9 mouse cellular contexts compared by ENCODE assay signal in the genomic region with DNA sequence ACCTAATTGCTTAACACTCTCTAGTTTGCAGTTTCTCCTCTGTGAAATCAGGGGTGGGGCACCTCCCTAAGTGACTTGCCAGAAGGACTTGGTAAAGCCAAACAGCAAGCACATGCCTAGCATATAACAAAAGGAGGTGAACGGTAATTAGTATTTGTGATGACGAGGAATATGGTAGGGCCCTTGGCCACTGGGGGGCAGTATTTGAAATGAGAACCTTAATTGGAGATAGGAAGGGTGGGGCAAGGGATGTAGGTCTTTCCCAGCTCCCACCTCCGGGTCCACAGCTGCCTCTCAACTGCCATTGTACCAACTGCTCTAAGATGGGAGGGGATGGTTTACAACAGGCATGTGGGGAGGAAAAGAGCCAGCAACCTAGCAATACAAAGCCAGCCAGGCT. TPM values are rescaled to one million over a fixed set of nuclear protein-coding genes. Genes with fewer than 3 reads are reported as not detected.
DNase-seq lines count a peak whose midpoint lies in the region; ATAC-seq and TF ChIP-seq lines count a peak whose summit lies in the region.
"Had no signal": no experiment of that assay in that cellular context is flagged by ENCODE, and none has a peak within 500 bp of the region (broad histone marks: within the 10 kb centered on the region; RNA-seq: fewer than 3 reads in every experiment).

No protein-coding gene starts in this region.

- H3K36me3 ChIP-seq in forebrain, embryonic 11.5 days (ENCODE audit: control insufficient read depth, insufficient read depth, low read length), result no peaks in the 10 kb centered on the region
- H3K36me3 ChIP-seq in forebrain, embryonic 13.5 days (ENCODE audit: poor library complexity, severe bottlenecking), result no peaks in the 10 kb centered on the region
- no peaks in the 10 kb centered on the region for H3K36me3 ChIP-seq in liver, postnatal 0 days (replicated peaks; ENCODE audit: insufficient read depth, low read length)
- H3K36me3 ChIP-seq: G1E had no signal

- H3K27ac ChIP-seq in forebrain, embryonic 11.5 days (ENCODE audit: low read depth, low read length), result no peak overlapping the region
- H3K27ac ChIP-seq in forebrain, embryonic 13.5 days, result no peak overlapping the region
- no peak overlapping the region for H3K27ac ChIP-seq in liver, postnatal 0 days (ENCODE audit: low read depth)

- WGBS in forebrain, embryonic 11.5 days, result 26% methylated on average over 3 of the region's 3 CpGs
- 6% methylated on average over 3 of the region's 3 CpGs for WGBS in forebrain, embryonic 13.5 days
- 23% methylated on average over 3 of the region's 3 CpGs for WGBS in liver, postnatal 0 days (ENCODE audit: insufficient replicate concordance)

- no peak overlapping the region for H3K4me2 ChIP-seq in forebrain, embryonic 11.5 days (ENCODE audit: low read depth, low read length, severe bottlenecking)
- H3K4me2 ChIP-seq in forebrain, embryonic 13.5 days, result no peak overlapping the region
- H3K4me2 ChIP-seq in liver, postnatal 0 days (ENCODE audit: low read depth, low read length), result no peak overlapping the region

- ATAC-seq in forebrain, embryonic 11.5 days (replicated peaks; ENCODE audit: low FRiP score), result peak; percentile 44; the same call in 1 of the 2 replicates
- no peak; the same call in 1 of the 2 replicates for ATAC-seq in forebrain, embryonic 13.5 days
- no peak for ATAC-seq in liver, postnatal 0 days

- TF ChIP-seq EP300 in liver, postnatal 0 days (IDR thresholded peaks at IDR 0.05; ENCODE audit: low read depth), result no peak

- no peak overlapping the region for H3K9ac ChIP-seq in forebrain, embryonic 11.5 days (ENCODE audit: low read length)
- no peak overlapping the region for H3K9ac ChIP-seq in forebrain, embryonic 13.5 days
- no peak overlapping the region for H3K9ac ChIP-seq in liver, postnatal 0 days (replicated peaks)

- TF ChIP-seq CTCF in liver, postnatal 0 days (IDR thresholded peaks at IDR 0.05; ENCODE audit: low read depth), result peak; percentile 59

- H3K4me3 ChIP-seq in forebrain, embryonic 11.5 days (ENCODE audit: low read depth, low read length), result no peak overlapping the region
- H3K4me3 ChIP-seq in forebrain, embryonic 13.5 days, result no peak overlapping the region
- no peak overlapping the region for H3K4me3 ChIP-seq in liver, postnatal 0 days (ENCODE audit: low read depth, low read length)

- no peaks in the 10 kb centered on the region for H3K27me3 ChIP-seq in forebrain, embryonic 11.5 days (ENCODE audit: control insufficient read depth, insufficient read depth, low read length)
- no peaks in the 10 kb centered on the region for H3K27me3 ChIP-seq in forebrain, embryonic 13.5 days
- H3K27me3 ChIP-seq in liver, postnatal 0 days (ENCODE audit: insufficient read depth, low read length), result no peaks in the 10 kb centered on the region

- DNase-seq in forebrain, embryonic 11.5 days (ENCODE audit: low spot score), result peak; percentile 73
- peak; percentile 41 to 43 for DNase-seq in B cell, adult 2 months
- peak; percentile 17 for DNase-seq in c-Kit-negative CD71-positive TER-119-positive erythroid progenitor cells, embryonic 14.5 days (ENCODE audit: low read depth, low spot score)
- peak; percentile 8 to 64 for DNase-seq in frontal cortex, adult 2 months (ENCODE audit: extremely low spot score in 1 of 2, low spot score in 1 of 2)
- peak; percentile 56 for DNase-seq in kidney, adult 9 months
- peak; percentile 33 for DNase-seq in liver, postnatal 0 days
- peak; percentile 27 for DNase-seq in right cerebral cortex, postnatal 4 days

- no peaks in the 10 kb centered on the region for H3K4me1 ChIP-seq in forebrain, embryonic 11.5 days (replicated peaks; ENCODE audit: control insufficient read depth, insufficient read depth, low read length)
- peaks cover 5% of the 10 kb centered on the region; the same call in 1 of the 2 replicates for H3K4me1 ChIP-seq in forebrain, embryonic 13.5 days
- H3K4me1 ChIP-seq in liver, postnatal 0 days (ENCODE audit: insufficient read depth), result no peaks in the 10 kb centered on the region

- H3K9me3 ChIP-seq in forebrain, embryonic 11.5 days (ENCODE audit: control insufficient read depth, low read length), result no peaks in the 10 kb centered on the region
- H3K9me3 ChIP-seq in forebrain, embryonic 13.5 days (replicated peaks), result no peaks in the 10 kb centered on the region
- no peaks in the 10 kb centered on the region for H3K9me3 ChIP-seq in liver, postnatal 0 days (ENCODE audit: low read length)

RNA-seq across cellular contexts. Expression of a gene that starts 2.5 kb away (rescaled TPM):
- polyA plus RNA-seq in forebrain, embryonic 11.5 days (2014; fragmentation: Nextera tagmentation; extraction: Ambion mirVana), result 0.31 and 0.43 TPM in 2 replicates
- 0.12 and 0.16 TPM in 2 replicates for polyA plus RNA-seq in forebrain, embryonic 13.5 days (2015; fragmentation: Nextera tagmentation; extraction: Ambion mirVana)
- 0.15 and 0.18 TPM in 2 replicates for polyA plus RNA-seq in frontal cortex, adult 2 months (2012; rRNA removed)
- polyA plus RNA-seq in liver, postnatal 0 days (2015; fragmentation: Nextera tagmentation; extraction: Ambion mirVana), result not detected in 2 replicates
- polyA plus RNA-seq: G1E had no signal

RNA-seq across cellular contexts. Expression of a gene that starts 42.2 kb away (rescaled TPM):
- polyA plus RNA-seq in forebrain, embryonic 11.5 days (2014; fragmentation: Nextera tagmentation; extraction: Ambion mirVana), result not detected in 2 replicates
- polyA plus RNA-seq in forebrain, embryonic 13.5 days (2015; fragmentation: Nextera tagmentation; extraction: Ambion mirVana), result 0.19 TPM in 1 of 2 replicates, not detected in the other
- not detected in 2 replicates for polyA plus RNA-seq in frontal cortex, adult 2 months (2012; rRNA removed)
- not detected in 2 replicates for polyA plus RNA-seq in liver, postnatal 0 days (2015; fragmentation: Nextera tagmentation; extraction: Ambion mirVana)
- polyA plus RNA-seq: G1E had no signal

Comparison
In these comparisons a context has a peak if more than half of its experiments do, and no peak if none do; other contexts are left out.
1. DNase-seq: peak in every context shown above with its lines; median percentile 73 in forebrain, embryonic 11.5 days; 56 in kidney, adult 9 months; 42 in B cell, adult 2 months; 36 in frontal cortex, adult 2 months; 33 in liver, postnatal 0 days; 27 in right cerebral cortex, postnatal 4 days; 17 in c-Kit-negative CD71-positive TER-119-positive erythroid progenitor cells, embryonic 14.5 days.